Mouse (Mus musculus) ES-E14 (cell line): Measurements from ENCODE around the gene Zfp352. TPM values are rescaled to one million over a fixed set of nuclear protein-coding genes. Genes with fewer than 3 reads are reported as not detected.
A peak's percentile ranks its signal among the peaks of the same experiment; 100 is the strongest.
"Not testable (repeated sequence)": the region's sequence is repeated elsewhere in the genome, so short reads cannot be mapped to it uniquely, and the experiment has no call there.

ENCODE experiments used
- DNase-seq: peaks from one replicate; pipeline ENCODE4 v3.0.0-alpha.2; 2013; ENCODE audit warnings: low read depth, low spot score
- H3K27ac ChIP-seq: 2 replicates; pipeline ENCODE4 v1.5.1; 2012; ENCODE audit warnings: low read depth, mild to moderate bottlenecking, low read length, moderate library complexity, mixed read lengths; ENCODE audit not compliant: poor library complexity, insufficient read depth, severe bottlenecking
- H3K36me3 ChIP-seq: 2 replicates; pipeline ENCODE4 v1.6.1; 2012; ENCODE audit warnings: mild to moderate bottlenecking, low read length, moderate library complexity, mixed read lengths; ENCODE audit not compliant: control insufficient read depth, poor library complexity, insufficient read depth, severe bottlenecking
- H3K4me1 ChIP-seq, 2 experiments: fragments of 150-350 bp in 1 of 2; sonication (generic) in 1 of 2; 2 replicates each; pipeline ENCODE4 v1.6.1; 2012; ENCODE audit warnings: low read length in 2 of 2, mild to moderate bottlenecking in 1 of 2, mixed read lengths in 1 of 2; ENCODE audit not compliant: control insufficient read depth in 2 of 2, insufficient read depth in 2 of 2, poor library complexity in 1 of 2
- H3K4me3 ChIP-seq, 2 experiments: fragments of 150-350 bp in 1 of 2; sonication (generic) in 1 of 2; 2 replicates each; pipeline ENCODE4 v1.5.1; 2012; ENCODE audit warnings: low read length in 2 of 2, low read depth in 1 of 2, mild to moderate bottlenecking in 1 of 2, mixed read lengths in 1 of 2; ENCODE audit not compliant: insufficient read depth in 1 of 2, poor library complexity in 1 of 2, severe bottlenecking in 1 of 2
- H3K9ac ChIP-seq: 2 replicates; pipeline ENCODE4 v1.6.1; 2012; ENCODE audit warnings: low read depth, mild to moderate bottlenecking, low read length, mixed read lengths; ENCODE audit not compliant: poor library complexity, insufficient read depth, severe bottlenecking
- H3K9me3 ChIP-seq: fragments of 150-350 bp; sonication (generic); 2 replicates; pipeline ENCODE4 v1.6.1; 2012; ENCODE audit warnings: low read depth, mild to moderate bottlenecking, low read length; ENCODE audit not compliant: control insufficient read depth, insufficient read depth
- CHD2 ChIP-seq: IDR thresholded peaks from 2 replicates; pipeline ENCODE4 v1.6.1; 2014; ENCODE audit warnings: mild to moderate bottlenecking, low read depth, low read length, inconsistent platforms
- HCFC1 ChIP-seq: IDR thresholded peaks from 2 replicates; pipeline ENCODE4 v1.6.1; 2012; ENCODE audit warnings: low read length, inconsistent platforms, borderline replicate concordance; ENCODE audit not compliant: insufficient read depth
- MAFK ChIP-seq: IDR thresholded peaks from 2 replicates; pipeline ENCODE4 v1.6.1; 2014; ENCODE audit warnings: mild to moderate bottlenecking, low read depth, low read length, inconsistent platforms; ENCODE audit not compliant: insufficient read depth
- ZC3H11A ChIP-seq: IDR thresholded peaks from 2 replicates; pipeline ENCODE4 v1.6.1; 2012; ENCODE audit warnings: low read depth, mild to moderate bottlenecking, inconsistent platforms, low read length, borderline replicate concordance
- ZNF384 ChIP-seq: IDR thresholded peaks from 2 replicates; pipeline ENCODE4 v1.6.1; 2012; ENCODE audit warnings: low read depth, low read length, inconsistent platforms
- in situ Hi-C, 2 experiments: fragments of 600-800 bp; cut with MboI; formaldehyde crosslinking; loops; one replicate each; pipeline ENCODE4 v1.15.1; 2025; ENCODE audit warnings: low sequenced_read_pairs in 2 of 2, inconsistent platforms in 1 of 2; ENCODE audit not compliant: unreplicated experiment in 2 of 2
- total RNA-seq: library from RNA; depleted of rRNA; stranded (reverse); fragments of 300-350 nt; gene quantifications from 2 replicates; pipeline ENCODE4 v1.2.3, GENCODE M21; 2012

The Zfp352 gene
- total RNA-seq, 1 experiment, result 1.3 TPM

DNA sequence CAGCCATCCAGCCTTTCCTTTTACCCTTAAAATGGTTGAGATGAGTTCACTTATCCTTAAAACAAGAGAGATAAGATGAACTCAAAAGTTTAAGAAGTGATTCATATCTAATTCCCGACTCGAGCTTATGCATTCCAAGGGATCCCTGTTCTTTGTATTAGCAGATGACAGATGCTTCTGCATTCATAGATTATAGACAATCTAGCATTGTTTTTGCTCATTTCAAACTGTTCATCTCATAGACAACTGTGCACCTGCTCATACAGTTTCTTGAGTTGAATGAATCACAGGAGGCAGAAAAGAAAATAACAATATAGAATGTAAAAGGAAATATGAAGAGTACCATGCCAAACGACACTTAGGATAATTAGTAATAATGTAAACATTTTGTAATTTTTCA is 6.5 kb upstream of the Zfp352 start:
- Histone ChIP-seq H3K4me3 (no peak overlapping the region), H3K4me1 (no peaks in the 10 kb centered on the region), H3K9me3 (no peaks in the 10 kb centered on the region), H3K27ac (no peak overlapping the region), H3K9ac (no peak overlapping the region), H3K36me3 (no peaks in the 10 kb centered on the region)
- TF ChIP-seq ZNF384 (no peak), HCFC1 (no peak), ZC3H11A (no peak), MAFK (no peak), CHD2 (no peak)
- no peak for DNase-seq
- in situ Hi-C loops, result no loop called here

DNA sequence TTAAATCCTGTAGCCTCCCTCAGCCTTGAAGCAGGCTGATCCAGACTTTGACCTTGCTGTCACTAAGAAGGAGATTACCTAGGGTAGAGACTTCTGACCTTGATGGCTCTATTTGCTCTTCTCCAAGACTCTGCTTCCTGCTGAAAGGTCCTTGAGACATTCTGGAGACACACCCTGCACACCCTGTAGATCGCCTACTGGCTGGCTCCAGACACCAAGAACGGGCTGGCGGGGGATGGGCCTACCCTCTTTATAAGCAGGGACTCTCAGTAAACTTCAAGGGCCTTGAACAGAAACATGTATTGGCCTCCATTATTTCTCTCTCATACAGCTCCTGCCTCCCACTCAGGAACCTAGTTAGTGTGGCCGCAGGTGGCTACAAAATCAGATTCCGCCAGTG is 17.0 kb downstream of the Zfp352 start:
- in situ Hi-C loops, H3K27ac ChIP-seq, H3K9ac ChIP-seq, H3K9me3 ChIP-seq, H3K4me1 ChIP-seq, H3K4me3 ChIP-seq, H3K36me3 ChIP-seq: not testable (repeated sequence)
- DNase-seq, result peak; percentile 11

DNA sequence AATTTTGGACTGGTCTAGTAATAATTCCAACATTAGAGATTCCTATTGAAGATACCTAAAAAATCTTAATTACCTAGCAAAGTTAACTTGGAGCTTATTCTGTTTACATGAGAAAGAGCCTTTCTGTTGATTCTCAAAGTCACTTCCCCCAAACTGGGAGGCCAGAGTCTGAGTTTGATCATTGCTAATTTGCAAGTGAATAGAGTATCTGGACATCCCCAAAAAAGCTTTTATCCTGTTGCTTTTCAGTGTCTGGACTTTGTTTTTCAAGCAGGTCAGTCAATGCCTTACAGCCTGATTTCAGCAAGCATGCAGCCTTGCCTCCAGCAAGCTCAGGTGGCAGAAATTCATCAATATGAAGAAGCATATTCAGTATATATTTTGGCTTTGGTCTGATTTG is 51.2 kb downstream of the Zfp352 start:
- TF ChIP-seq CHD2, result no peak
- TF ChIP-seq MAFK, result no peak
- TF ChIP-seq ZC3H11A, result no peak
- no peak for TF ChIP-seq ZNF384
- TF ChIP-seq HCFC1, result no peak
- H3K4me3 ChIP-seq, result no peak overlapping the region
- no peaks in the 10 kb centered on the region for H3K4me1 ChIP-seq
- H3K9me3 ChIP-seq, result peaks cover 10% of the 10 kb centered on the region
- 0 out of 2 replicates have a peak, but pooled peaks cover 3% of the 10 kb centered on the region for H3K36me3 ChIP-seq
- peak; percentile 21 for DNase-seq
- in situ Hi-C loops, result no loop called here
- peak overlapping the region; percentile 18; the same call in 1 of the 2 replicates for H3K27ac ChIP-seq
- no peak overlapping the region for H3K9ac ChIP-seq
